Mouse (Mus musculus) cerebellum, adult 8-10 months (tissue): ENCODE measurements around the gene Slc13a3.
A peak's percentile ranks its signal among the peaks of the same experiment; 100 is the strongest.

ENCODE experiments used
- DNase-seq: peaks from one replicate; pipeline ENCODE4 v3.0.0; 2022

Gene Slc13a3

DNA sequence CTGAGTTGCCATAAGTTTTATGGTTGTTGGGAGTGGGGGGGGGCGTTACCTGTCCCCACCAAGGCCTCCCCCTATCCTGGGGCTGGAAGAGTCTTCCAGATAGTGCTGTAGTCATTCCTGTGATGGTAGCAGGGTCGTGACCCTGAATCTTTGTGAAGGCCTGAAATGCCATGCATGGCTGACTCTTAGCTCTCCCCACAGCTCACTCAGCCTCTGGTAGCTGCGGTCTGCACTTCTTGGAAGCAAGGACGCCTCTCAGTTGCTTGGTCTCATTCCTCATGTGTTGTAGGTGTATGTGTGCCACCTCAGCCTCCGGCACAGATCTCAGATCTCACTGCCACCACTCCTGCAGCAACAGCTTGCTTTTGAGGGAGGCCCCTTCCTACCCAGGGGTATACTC lies 2.8 kb upstream of the Slc13a3 start:
- DNase-seq, result no peak

DNA sequence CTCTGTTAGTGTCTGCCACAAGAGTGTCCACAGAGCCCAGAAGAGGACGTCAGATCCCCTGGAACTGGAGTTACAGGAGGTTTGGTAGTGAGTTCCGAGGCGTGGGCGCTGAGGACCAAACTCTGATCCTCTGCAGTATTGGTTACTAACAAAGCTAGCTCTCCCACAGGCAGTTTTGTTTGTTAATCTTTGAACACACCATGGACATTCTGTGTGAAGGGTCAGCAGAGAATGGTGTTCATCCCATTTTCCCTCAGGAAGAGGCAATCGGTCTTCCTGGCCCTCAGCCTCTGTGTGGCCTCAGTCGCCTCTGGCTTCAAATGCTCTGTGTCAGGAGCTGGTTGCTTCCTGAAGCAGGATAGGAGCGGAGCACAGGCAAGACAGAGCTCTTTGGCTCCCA lies 2.4 kb upstream of the Slc13a3 start:
- DNase-seq, result no peak

DNA sequence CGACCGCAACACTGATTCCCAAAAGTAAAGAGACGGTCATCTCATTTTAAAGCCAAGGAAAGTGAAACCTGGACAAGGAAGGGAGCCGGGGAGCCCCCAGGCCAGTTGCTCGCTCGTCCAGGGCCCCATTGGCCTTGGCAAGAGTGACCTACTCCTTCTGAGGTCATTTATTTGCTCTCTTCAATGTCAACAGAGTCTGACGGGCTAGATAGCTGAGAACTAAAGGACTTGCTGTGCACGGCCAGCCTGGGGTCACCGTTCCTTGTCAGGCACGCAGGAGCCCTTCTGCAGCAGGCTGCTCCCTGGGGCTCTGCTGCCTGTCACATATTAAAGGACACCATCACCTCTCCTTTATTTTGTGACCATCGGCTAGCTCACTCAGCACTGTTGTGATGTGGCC lies 1.1 kb downstream of the Slc13a3 start:
- no peak for DNase-seq

DNA sequence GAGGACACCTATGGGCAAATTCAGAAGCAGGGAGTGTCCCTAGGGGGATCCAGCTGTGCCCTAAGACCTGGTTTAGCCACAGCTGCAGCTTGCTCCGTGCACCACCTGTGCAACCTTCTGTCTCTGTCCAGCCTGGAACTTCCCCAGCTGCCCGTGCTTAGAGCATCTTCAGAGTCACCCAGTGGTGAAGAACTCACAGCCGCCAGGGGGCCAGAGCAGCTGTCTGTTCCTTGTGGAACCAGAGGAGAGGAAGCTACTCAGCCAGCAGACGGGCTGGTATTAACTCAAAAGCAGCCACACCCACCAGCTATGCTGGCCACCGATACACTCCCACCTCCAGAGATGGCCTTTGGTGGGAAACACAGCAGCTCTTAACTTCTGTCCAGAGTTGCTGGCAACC lies 2.9 kb downstream of the Slc13a3 start:
- no peak for DNase-seq

DNA sequence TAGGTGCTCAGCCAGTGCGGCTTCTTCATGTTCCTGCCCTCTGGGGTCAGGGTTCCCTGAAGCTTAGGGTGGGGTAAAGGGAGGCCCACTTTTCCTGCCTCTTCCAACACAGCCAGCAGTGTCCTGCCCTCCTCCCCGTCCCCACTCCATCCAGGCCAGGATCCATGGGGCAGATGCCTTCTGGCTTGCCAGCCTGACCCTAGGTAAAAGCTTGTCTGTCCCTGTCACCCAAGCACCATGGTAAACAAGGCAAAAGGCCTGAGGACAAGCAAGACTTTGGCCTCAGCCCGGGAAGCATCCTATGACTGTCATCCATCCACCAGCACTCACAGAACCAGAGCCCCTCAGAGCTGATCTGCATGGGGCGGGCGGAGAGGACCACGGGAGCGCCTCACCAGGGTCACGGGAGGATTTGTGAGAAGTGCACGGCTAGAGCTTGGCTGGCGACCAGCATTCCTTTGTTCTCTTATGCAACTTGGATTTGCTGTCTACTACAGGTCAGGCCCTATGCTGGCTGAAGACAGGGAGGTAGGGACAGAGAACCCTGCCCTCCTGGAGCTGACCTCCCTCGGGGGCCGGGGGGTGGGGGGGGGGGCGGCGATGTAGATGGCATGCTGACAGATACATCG lies 5.1 kb downstream of the Slc13a3 start:
- no peak for DNase-seq

DNA sequence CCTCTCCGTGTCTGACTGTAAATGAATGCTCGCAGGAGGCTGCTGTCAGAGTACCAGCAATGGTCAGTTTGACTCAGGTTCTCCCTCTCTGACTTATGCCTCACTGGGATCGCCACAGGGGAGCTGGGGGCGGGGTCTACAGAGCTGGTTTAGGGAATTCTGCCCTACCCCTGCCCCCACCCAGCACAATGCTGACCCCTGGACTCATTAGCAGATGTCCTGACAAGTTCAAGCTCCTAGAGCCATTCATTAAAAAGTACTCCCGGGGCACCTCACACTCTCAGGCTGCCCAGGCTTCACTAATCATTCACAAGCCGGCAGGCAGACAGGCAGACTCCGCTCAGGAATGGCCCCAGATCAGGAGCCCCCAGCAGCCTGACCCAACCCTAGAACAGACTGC lies 13.4 kb downstream of the Slc13a3 start:
- DNase-seq, result no peak

DNA sequence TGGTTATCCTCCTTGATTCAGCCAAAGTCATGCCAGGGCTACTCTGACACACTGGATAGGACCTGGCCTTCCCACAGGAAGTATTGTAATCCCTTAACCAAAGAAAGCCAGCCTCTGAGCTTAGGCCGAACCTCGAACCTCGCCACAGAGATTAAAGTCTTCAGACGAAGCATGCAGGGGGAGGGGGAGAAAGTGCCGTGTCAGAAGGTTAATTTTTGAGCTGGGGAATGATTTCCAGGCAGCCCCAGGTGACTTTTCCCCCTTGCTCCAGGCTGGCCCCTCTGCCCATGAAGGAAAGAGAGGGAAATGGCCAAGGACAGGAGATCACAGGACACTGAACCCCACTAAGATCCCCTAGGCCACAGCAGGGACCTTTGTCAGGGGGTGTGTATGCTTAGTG lies 14.8 kb downstream of the Slc13a3 start:
- no peak for DNase-seq

DNA sequence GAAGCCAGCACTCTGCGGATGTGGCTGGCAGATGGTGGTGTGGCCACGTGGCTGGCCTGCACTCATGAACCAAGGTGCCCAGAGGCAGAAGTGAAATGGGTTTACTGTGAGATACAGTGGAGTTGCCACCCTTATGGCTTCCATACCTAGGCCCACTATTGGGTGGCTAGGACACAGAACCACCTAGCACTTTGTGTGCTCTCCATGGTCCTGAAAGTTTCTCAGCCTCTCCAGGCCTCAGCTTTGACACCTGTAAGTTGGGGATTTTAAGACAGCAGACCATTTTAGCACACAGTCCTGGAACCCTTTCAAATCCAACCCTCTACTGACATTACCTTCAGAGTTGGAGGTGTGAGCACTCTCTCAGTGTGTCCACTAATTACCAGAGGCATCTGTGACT lies 16.3 kb downstream of the Slc13a3 start:
- DNase-seq, result no peak

DNA sequence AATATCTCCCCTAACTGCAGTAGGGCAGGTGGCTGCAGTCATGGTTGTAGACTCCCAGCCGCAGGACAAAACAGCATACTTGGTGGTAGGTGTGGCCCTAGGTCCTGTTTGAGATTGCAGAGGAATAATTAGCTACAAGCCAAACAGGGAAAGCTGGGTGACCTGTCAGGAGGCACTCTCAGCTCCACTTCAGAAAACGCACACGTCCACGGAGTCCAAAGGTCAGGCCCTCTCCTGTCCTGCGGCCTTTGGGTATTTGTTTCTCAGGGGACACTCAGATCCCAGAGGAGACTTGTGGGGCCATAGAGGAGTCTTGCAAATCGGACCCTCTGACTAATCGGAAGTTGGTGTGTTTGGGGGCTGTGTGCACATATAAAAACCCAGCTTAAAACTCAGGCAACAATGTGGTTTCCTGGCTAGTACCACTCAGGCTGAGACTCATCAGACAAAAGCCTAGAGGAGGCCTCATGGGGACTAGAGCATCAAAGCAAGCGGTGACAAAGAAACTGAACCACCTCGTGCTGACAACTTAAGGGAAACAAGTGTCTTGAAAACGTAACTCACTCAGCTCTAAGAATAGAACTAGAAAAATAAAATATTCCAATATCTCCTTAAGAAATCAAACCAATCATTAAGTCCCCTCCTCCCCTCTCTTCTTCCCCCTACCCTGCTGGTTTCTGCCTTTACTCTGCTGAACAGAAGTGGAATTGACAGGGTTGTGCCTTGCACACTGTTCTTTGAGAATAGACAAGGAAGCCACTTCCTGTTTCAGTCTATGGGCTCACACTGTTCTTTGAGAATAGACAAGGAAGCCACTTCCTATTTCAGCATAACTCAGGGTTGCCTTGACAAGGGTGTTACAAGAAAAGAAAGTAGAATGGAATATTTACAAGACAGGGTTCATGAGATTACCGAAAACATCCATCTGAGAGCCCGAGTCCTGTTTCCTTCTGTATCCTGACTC lies 20.0 kb downstream of the Slc13a3 start:
- no peak for DNase-seq

DNA sequence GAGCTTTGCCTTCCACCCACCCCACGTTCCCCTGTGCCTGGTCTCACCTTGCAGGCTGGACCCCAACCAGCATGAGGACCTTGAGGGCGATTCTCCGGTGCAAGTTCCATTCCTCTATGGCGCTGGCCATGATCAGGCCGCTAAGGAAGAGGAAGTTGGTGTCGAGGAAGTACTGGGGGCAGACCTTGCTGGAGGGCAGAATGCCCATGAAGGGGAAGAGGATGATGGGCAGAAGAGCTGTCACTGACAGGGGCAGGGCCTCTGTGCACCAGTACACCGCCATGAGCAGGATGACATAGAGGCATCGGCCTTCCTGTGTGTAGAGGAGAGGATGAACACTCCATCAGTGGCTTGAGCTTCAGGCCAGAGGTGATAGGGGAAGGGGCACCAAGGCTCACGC lies 24.6 kb downstream of the Slc13a3 start:
- DNase-seq, result no peak

DNA sequence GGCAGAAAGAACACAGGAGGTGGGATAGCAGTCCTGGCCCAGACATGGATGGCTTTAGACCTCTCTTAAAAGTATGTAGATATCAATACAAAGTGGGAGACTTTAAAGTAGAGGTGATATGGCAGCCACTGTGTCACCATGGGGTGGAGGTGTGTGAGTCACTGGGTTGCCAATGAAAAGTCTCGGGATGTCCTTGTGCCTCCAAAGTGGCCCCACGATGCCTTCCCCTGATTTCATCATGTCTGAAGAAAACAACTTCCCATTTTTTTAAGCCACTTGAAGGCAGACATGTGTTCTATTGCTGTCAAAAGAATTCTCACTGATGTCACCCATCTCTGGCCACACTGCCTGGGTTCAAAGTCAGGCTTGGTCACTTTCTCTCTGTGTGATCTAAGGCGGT lies 28.2 kb downstream of the Slc13a3 start:
- no peak for DNase-seq

DNA sequence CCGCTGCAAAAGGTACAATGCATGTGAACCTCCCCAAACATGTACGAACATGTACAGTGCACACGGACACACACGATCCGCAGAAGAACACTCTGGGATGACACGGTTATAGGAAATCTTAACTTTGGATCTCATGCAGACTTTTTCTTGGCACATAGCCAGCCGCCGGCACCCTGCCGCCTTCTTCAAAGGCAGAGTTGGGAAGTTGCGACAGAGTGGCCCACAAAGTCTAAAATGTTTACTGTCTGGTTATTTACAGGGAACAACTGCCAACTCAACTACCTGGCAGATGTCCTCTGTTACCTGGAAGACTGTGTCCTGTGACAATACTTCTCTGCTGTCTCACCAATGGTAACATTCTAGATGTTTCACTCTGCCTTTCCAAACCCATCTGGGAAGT lies 30.0 kb downstream of the Slc13a3 start:
- DNase-seq, result no peak

DNA sequence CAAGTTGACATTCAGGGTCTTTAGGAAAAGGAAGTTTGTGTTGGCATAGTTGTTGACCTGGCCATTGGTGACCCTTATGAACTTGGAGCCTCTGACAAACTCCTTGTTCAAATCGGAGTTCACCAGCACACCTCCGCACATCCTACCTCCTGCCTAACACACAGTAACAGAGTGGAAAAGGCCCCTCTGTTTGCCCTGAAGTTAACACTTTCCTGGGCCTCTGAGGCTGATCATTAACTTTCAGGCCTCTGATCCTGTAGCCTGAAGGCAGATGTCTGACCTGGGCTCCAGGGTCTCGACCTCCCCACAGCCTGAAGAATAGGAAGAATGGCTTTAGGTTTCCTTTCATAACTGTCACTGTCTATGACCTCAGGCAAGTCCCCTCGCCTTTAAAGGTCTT lies 31.4 kb downstream of the Slc13a3 start:
- DNase-seq, result no peak

DNA sequence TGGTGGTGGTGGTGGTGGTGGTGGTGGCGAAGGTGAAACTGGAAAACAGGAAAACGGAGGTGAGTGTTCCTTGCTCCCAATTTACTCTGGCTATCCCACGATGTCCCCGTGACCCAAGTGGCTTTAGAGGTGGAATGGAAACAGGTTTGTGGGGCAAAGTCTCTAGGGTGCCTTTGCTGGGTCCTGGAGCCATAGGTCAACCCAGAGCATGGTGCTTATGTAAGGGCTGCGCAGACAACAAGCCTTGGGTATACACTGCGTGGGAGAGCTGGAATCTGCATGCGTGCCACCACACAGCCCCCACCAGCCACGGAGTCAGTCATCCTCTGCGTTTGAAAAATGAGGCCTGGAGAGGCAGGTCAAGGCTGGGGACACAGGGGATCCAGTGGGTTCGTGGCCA lies 33.4 kb downstream of the Slc13a3 start:
- DNase-seq, result no peak

DNA sequence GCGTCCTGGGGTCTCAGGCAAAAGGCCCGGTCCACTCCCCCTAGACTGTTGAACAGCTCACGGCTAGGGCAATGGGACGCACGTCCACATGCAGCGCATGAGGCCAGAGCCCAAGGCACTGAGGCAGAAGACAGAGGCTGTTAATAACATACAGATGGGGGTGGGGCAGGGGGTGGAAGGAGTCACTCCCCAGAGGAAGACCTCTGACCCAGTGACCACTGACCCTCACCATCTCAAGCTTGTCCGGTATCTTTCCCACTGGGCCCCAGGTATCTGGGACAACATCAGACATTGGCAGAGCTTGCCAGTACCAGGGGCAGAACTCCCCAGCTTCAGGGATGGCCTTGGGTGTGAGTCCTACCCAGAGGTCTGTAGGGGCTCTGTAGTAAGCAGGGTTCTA lies 34.1 kb downstream of the Slc13a3 start:
- no peak for DNase-seq

DNA sequence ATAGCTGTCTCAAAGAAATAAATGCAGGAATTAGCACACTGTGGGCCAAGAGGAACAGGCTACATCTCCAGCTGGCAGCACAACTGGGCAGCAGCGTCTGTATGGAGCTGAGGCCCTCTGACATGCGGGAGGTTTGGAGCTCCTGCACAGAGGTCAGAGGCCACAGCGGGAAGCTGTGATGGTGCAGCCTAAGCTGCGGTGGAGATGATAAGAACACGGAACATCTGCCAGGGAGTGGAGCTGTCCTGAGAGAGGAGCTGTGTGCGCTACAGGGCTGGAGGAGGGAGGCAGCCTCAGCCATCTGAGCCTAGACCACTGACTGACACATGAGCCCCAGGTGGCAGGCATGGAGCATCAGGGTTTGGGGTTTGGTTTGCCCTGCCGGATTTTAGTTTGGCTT lies 44.3 kb downstream of the Slc13a3 start:
- no peak for DNase-seq

DNA sequence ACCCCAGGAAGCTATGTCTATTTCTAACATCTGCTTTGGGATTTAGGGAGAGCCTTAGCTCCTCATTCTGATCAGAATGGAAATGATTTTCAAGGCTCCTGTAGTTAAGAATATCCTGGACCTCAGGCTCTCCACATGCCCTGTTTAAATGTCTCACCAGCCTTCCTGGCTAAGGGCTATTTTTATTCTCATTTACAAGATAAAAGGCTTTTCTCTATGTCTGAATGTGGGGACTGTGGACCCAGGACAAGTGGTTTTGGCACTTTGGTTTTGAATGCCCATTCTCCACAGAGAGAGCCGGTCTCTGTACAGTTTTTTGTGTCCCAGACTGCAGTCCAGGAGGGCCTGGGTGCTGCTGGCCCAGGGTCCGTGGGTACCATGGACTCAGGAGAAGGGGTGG lies 52.8 kb downstream of the Slc13a3 start:
- DNase-seq, result no peak

DNA sequence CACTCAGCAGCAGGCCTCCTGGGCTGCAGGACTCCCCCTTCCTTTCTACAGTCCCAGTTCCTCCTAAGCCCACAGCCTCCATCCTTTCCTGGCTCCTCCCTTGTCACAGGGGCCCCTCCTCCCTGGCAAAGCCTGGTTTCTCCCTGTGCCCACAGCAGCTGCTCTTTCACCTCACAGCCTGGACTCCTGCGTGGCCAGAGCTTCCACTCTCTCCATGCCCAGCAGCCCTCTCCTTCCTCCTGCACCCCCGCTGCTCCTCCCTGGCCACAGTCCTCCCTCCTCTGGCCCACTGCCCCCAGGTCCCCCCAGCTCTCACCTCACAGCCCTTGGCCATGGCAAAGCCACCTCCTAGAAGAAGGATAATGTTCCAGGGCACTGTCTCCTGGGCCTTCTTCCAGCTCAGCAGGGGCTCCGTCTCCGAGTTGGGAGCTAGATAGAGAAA lies 53.3 kb downstream of the Slc13a3 start:
- peak; percentile 34 for DNase-seq

DNA sequence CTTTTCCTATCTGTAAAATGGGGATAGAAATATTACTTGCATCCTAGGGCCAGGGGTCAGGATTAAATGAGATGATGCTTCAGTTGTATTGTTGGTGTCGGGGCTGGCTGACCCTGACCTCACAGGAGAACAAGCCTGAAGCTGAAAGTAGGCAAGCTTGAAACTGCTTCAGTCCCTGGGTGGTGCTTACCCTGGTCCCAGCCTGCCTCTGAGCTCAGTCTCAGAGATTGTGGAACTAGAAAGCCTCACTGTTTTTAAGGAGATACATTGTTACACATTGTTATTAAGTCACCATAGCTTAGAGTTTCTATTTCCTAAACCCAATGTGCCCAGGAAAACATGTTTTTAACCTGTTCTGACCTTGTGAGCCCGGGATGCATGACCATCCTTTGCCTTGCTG lies 54.5 kb downstream of the Slc13a3 start:
- no peak for DNase-seq

DNA sequence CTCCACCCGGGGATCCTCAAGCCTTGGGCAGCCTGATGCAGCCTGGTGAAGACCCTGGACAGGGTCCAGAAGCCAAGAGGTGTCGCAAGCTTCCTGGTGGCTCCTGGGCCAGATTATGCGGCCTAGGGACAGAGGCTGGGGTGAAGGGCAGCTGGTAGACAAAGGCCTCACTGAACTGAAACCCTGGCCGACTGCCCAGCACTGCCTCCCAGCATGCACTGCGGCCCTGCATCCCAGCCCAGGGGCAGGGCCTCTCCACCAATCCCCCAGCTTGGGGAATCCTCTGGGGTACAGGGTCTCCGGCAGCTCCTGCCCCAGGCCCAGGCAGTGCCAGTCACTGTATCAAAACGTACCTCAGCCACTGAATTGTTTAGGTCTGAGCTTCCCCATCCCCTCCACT lies 55.7 kb downstream of the Slc13a3 start:
- DNase-seq, result peak; percentile 28

DNA sequence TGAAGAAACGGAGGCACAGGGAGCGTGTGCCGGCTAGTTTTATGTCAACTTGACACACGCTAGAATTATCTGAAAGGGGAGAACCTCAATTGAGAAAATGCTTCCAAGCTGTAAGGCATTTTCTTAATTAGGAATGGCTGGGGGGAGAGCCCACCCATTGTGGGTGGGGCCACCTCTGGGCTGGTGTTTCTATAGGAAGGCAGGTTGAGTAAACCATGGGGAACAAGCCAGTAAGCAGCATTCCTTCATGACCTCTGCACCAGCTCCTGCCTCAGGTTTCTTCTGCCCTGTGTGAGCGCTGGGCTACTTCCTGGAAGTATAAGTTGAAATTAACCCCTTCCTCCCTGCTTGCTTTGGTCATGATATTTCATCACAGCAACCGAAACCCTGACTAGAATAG lies 57.2 kb downstream of the Slc13a3 start:
- DNase-seq, result no peak

DNA sequence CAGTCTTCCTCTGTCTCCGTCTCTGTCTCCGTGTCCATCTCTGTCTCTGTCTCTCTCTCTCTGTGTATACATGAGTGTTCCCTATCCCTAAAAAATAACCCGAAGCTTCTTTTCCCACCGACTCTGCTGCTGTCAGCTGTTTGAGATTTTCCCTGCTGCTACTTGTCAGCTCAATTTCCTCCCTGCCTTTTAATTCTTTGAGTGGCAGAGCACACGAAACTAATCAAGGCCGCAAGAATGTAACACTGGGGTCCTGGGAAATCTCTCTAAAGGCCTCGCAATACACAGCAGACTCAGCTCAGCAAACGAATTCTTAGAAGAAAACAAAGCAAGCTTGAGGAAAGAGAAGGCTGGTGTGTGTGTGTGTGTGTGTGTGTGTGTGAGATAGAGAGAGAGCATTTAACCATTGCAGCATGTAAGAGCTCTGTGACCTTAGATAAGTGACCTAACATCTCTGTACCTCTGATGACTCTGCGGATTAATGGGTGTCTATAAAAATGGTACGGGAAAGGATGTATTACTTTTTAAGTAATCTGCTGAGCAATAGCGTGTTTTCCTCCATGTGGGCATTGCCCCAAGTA lies 57.8 kb downstream of the Slc13a3 start:
- no peak for DNase-seq

DNA sequence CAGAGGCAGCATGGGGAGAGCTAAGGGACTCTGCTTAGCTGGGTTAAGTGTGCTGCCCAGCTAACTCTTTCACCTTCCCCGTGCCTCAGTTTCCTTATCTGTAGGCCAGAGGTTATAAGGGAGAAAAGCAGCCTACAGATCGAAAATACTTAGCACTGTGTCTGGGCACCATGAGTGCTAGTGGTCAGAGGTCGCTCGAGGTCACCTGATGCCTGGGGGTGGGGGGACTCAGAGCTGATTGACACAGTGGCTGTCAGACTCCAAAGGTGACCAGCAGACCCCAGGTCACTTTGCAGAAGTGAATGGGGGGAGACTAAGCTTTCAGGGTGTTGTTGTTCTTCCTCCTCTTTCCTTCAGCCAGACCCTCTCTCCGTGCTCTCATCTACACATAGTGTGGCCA lies 58.7 kb downstream of the Slc13a3 start:
- DNase-seq, result no peak

DNA sequence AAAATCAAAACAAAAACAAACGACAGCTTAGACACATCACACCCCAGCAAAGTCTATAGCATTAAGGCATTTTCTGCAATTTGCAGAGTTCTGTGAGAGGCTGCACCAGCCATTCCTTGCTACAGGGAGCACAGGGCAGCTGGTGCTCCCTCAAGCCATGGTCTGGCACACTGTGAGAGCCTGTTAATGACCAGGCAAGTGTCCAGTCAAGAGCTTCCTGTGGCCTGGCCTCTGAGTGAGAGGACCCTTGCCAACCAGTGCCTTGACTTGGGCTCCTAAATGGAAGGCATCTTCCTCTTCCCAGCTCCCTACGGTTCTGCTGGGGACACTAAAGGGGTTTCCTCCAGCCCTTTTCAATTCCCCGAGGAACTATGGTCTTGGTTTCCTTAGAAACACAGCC lies 59.1 kb downstream of the Slc13a3 start:
- peak; percentile 44 for DNase-seq
